Mouse (Mus musculus): Measurements from ENCODE around the gene 1700030K09Rik.

GRCm38 (mm10) chr8:72401381-72401780, 42.3 kb upstream of the 1700030K09Rik start:
- TF ChIP-seq EP300 (IDR thresholded peaks at IDR 0.05; ENCODE audit: low read depth) (no peak), CTCF (IDR thresholded peaks at IDR 0.05; ENCODE audit: low read depth) (no peak)
